Mouse (Mus musculus) liver, adult 10 weeks (tissue): ENCODE results near the gene Defa35. TPM values are rescaled to one million over a fixed set of nuclear protein-coding genes. Genes with fewer than 3 reads are reported as not detected.

ENCODE experiments used
- polyA plus RNA-seq: library from polyadenylated mRNA; stranded (reverse); fragments of 350-450 nt; fragmentation: Illumina TruSeq; extraction: RNeasy Lipid Tissue Mini Kit (QIAGEN cat#74804); gene quantifications from one replicate; pipeline ENCODE4 v1.2.3, GENCODE M21; 2014; ENCODE audit warnings: low read depth, low replicate concordance

Defa35 gene
- not detected for polyA plus RNA-seq

DNA sequence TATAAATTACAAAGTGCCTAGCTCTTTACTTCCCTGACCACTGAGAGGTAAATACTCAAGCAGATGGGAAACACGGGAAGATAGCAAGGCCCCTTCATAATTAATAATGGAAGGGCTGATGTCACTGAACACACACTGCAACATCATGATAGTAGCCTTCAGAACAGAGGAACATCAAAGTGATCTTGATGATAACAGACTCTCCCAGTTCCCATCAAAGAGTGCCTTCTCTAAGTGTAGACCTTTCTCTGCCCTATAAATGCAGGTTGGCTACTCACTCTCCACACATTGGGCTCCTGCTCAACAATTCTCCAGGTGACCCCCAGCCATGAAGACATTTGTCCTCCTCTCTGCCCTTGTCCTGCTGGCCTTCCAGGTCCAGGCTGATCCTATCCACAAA is at the start of gene Defa35:
Gene Defa35 (plus strand): TSS at position 301 of the 400 bp plus-strand sequence.

GRCm38 (mm10) chr8:21025245-21025644 is 39.6 kb upstream of the Defa35 start, which contains the start of gene Defa21:
Defa21 (plus strand) TSS chr8:21025545.

GRCm38 (mm10) chr8:21054747-21055146 is 10.1 kb upstream of the Defa35 start, which contains the start of gene Defa23:
Defa23 (plus strand) TSS chr8:21055047.

DNA sequence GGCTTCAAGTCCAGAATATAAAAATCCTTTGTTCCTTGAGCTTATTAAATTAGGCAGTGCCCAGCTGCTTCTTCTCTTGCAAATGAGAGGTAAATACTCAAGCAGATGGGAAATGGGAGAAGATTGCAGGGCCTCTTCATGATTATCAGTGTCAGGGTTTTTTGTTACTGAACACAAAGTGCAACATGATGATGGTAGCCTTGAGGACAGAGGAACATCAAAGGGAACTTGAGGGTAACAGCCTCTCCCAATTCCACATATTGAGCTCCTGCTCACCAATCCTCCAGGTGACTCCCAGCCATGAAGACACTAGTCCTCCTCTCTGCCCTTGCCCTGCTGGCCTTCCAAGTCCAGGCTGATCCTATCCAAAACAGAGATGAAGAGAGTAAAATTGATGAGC is 19.3 kb downstream of the Defa35 start, which contains the start of gene Defa25:
Gene Defa25 (plus strand): TSS at position 301 of the 400 bp plus-strand sequence.

DNA sequence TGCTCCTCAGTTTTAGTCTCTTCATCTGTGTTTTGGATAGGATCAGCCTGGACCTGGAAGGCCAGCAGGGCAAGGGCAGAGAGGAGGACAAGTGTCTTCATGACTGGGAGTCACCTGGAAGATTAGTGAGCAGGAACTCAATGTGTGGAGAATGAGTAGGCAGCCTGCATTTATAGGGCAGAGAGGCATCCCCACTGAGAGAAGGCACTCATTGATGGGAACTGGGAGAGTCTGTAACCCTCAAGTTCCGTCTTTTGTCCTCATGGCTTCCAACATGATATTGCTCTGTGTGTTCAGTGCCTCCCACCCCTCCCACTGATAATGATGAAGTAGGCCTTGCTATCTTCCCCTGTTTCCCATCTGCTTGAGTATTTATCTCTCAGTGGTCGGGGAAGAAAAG is 31.1 kb downstream of the Defa35 start, which contains the start of gene Gm14851:
Gene Gm14851 (minus strand): TSS at position 101 of the 400 bp plus-strand sequence.

Other genes with a start within 250 kb of the Defa35 start
- gene Defb33, start 172.4 kb upstream of the Defa35 start, polyA plus RNA-seq = not detected
- gene Gm15056, start 162.4 kb upstream of the Defa35 start, polyA plus RNA-seq = not detected
- gene Gm6040, start 143.0 kb upstream of the Defa35 start, polyA plus RNA-seq = not detected
- not detected for gene AY761185, start 120.3 kb upstream of the Defa35 start, polyA plus RNA-seq
- not detected for gene Defa21, start 39.5 kb upstream of the Defa35 start, polyA plus RNA-seq
- gene Defa23, start 10.0 kb upstream of the Defa35 start, polyA plus RNA-seq = not detected
- not detected for gene Defa25, start 19.4 kb downstream of the Defa35 start, polyA plus RNA-seq
- gene Gm14851, start 31.0 kb downstream of the Defa35 start, polyA plus RNA-seq = not detected
- not detected for gene Defa30, start 69.6 kb downstream of the Defa35 start, polyA plus RNA-seq
- gene Defa22, start 97.2 kb downstream of the Defa35 start, polyA plus RNA-seq = not detected
- gene Defa31, start 126.6 kb downstream of the Defa35 start, polyA plus RNA-seq = not detected
- not detected for gene Gm15293, start 136.5 kb downstream of the Defa35 start, polyA plus RNA-seq
- not detected for gene Gm15292, start 184.7 kb downstream of the Defa35 start, polyA plus RNA-seq